Mouse (Mus musculus): Measurements from ENCODE around the gene Col23a1. TPM values are rescaled to one million over a fixed set of nuclear protein-coding genes. Genes with fewer than 3 reads are reported as not detected.

Gene Col23a1
- polyA plus RNA-seq, 1 experiment from 2014 or later, result 0.15 TPM

GRCm38 (mm10) chr11:51582713-51583112 is 293.0 kb downstream of the Col23a1 start:
- no peak overlapping the region for H3K27ac ChIP-seq (ENCODE audit: low read length)
- H3K9ac ChIP-seq (ENCODE audit: low read depth, low read length), result no peak overlapping the region
- peaks cover 27% of the 10 kb centered on the region for H3K4me1 ChIP-seq (ENCODE audit: control insufficient read depth, low read depth, low read length)
- peaks cover 8% of the 10 kb centered on the region; the same call in 1 of the 2 replicates for H3K36me3 ChIP-seq (ENCODE audit: control insufficient read depth, insufficient read depth)
- no peaks in the 10 kb centered on the region for H3K9me3 ChIP-seq (replicated peaks; ENCODE audit: control insufficient read depth, low read length)
- H3K27me3 ChIP-seq (ENCODE audit: control insufficient read depth, insufficient read depth, low read depth, low read length), result no peaks in the 10 kb centered on the region
- H3K4me2 ChIP-seq (ENCODE audit: low read depth, low read length), result no peak overlapping the region
- no peak for ATAC-seq (ENCODE audit: low read depth)
- 22% methylated on average over 8 of the region's 8 CpGs for WGBS (ENCODE audit: insufficient replicate concordance)
- no peak overlapping the region for H3K4me3 ChIP-seq (ENCODE audit: low read depth, low read length)

DNA sequence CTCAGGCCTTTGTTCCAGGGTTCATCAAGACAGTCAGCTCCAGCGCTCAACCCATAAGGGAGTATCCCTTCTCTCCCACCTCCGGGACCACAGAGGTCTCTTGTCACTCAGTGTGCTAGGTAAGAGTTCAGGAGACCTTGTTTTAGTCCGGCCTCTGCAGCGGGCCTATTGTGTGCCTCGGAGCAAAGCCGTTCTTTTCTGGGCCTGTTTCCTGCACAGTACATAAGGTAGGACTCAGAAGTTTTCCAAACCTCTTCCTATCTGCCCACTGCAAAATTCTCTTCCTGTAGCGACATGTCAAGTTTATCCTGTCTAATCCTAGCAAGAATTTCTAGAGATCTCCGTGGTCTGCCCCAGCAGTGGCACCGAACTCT is 294.3 kb downstream of the Col23a1 start:
- Histone ChIP-seq H3K9ac (ENCODE audit: low read depth, low read length) (peak overlapping the region; percentile 74), H3K4me3 (ENCODE audit: low read depth, low read length) (peak overlapping the region; percentile 89), H3K4me1 (ENCODE audit: control insufficient read depth, low read depth, low read length) (peaks cover 27% of the 10 kb centered on the region), H3K27me3 (ENCODE audit: control insufficient read depth, insufficient read depth, low read depth, low read length) (no peaks in the 10 kb centered on the region), H3K36me3 (ENCODE audit: control insufficient read depth, insufficient read depth) (peaks cover 18% of the 10 kb centered on the region), H3K4me2 (ENCODE audit: low read depth, low read length) (peak overlapping the region; percentile 93), H3K27ac (ENCODE audit: low read length) (peak overlapping the region; percentile 94), H3K9me3 (replicated peaks; ENCODE audit: control insufficient read depth, low read length) (no peaks in the 10 kb centered on the region)
- ATAC-seq (ENCODE audit: low read depth), result peak; percentile 6
- WGBS (ENCODE audit: insufficient replicate concordance), result 10% methylated on average over 9 of the region's 9 CpGs

- ATAC-seq (ENCODE audit: low read depth), result peak; percentile 91
- no peaks in the 10 kb centered on the region for H3K27me3 ChIP-seq (ENCODE audit: control insufficient read depth, insufficient read depth, low read depth, low read length)
- H3K9me3 ChIP-seq (replicated peaks; ENCODE audit: control insufficient read depth, low read length), result no peaks in the 10 kb centered on the region
- H3K36me3 ChIP-seq (ENCODE audit: control insufficient read depth, insufficient read depth), result peaks cover 22% of the 10 kb centered on the region
- H3K27ac ChIP-seq (ENCODE audit: low read length), result peak within 1 kb of the TSS; percentile 94
- under 1% methylated on average over 57 of the region's 59 CpGs for WGBS (ENCODE audit: insufficient replicate concordance)
- H3K4me2 ChIP-seq (ENCODE audit: low read depth, low read length), result peak within 1 kb of the TSS; percentile 93
- peak within 1 kb of the TSS; percentile 89 for H3K4me3 ChIP-seq (ENCODE audit: low read depth, low read length)
- peak within 1 kb of the TSS; percentile 92 for H3K9ac ChIP-seq (ENCODE audit: low read depth, low read length)
- H3K4me1 ChIP-seq (ENCODE audit: control insufficient read depth, low read depth, low read length), result peaks cover 27% of the 10 kb centered on the region
Observed at GRCm38 (mm10) chr11:51584431-51585248, 294.9 kb downstream of the Col23a1 start, which contains the start of gene Phykpl. TSS of gene Phykpl (plus strand) at chr11:51584757.

- 29% methylated on average over 8 of the region's 8 CpGs for WGBS (ENCODE audit: insufficient replicate concordance)
- Histone ChIP-seq H3K4me2 (ENCODE audit: low read depth, low read length) (peak overlapping the region; percentile 93), H3K4me1 (ENCODE audit: control insufficient read depth, low read depth, low read length) (peaks cover 27% of the 10 kb centered on the region), H3K36me3 (ENCODE audit: control insufficient read depth, insufficient read depth) (peaks cover 24% of the 10 kb centered on the region), H3K27ac (ENCODE audit: low read length) (peak overlapping the region; percentile 32; the same call in 1 of the 2 replicates), H3K9me3 (replicated peaks; ENCODE audit: control insufficient read depth, low read length) (no peaks in the 10 kb centered on the region), H3K4me3 (ENCODE audit: low read depth, low read length) (peak overlapping the region; percentile 89), H3K27me3 (ENCODE audit: control insufficient read depth, insufficient read depth, low read depth, low read length) (no peaks in the 10 kb centered on the region), H3K9ac (ENCODE audit: low read depth, low read length) (peak overlapping the region; percentile 92)
- no peak for ATAC-seq (ENCODE audit: low read depth)
Observed at GRCm38 (mm10) chr11:51585608-51586252, 296.0 kb downstream of the Col23a1 start.

DNA sequence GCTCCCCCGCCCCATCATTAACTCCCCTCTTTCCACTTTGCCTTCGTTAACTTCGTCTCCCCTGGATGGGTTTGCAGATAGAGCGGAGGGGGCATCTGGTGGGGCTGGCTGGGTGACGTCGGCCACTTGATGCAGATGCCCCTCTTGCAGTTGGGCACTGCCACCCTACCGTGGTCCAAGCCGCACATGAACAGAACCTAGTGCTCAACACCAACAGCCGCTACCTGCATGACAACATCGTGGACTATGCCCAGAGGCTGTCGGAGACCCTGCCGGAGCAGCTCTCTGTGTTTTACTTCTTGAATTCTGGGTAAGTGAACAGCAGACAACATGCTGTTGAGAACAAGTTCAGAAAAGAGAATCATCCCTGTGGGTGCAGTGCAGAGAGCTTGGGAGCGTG is 296.7 kb downstream of the Col23a1 start:
- 77% methylated on average over 13 of the region's 13 CpGs for WGBS (ENCODE audit: insufficient replicate concordance)
- Histone ChIP-seq H3K4me2 (ENCODE audit: low read depth, low read length) (no peak overlapping the region), H3K9me3 (replicated peaks; ENCODE audit: control insufficient read depth, low read length) (no peaks in the 10 kb centered on the region), H3K27me3 (ENCODE audit: control insufficient read depth, insufficient read depth, low read depth, low read length) (no peaks in the 10 kb centered on the region), H3K36me3 (ENCODE audit: control insufficient read depth, insufficient read depth) (peaks cover 24% of the 10 kb centered on the region), H3K4me1 (ENCODE audit: control insufficient read depth, low read depth, low read length) (peaks cover 27% of the 10 kb centered on the region), H3K27ac (ENCODE audit: low read length) (no peak overlapping the region), H3K4me3 (ENCODE audit: low read depth, low read length) (no peak overlapping the region), H3K9ac (ENCODE audit: low read depth, low read length) (no peak overlapping the region)
- ATAC-seq (ENCODE audit: low read depth), result no peak

- peaks cover 29% of the 10 kb centered on the region for H3K36me3 ChIP-seq (ENCODE audit: control insufficient read depth, insufficient read depth)
- no peak overlapping the region for H3K9ac ChIP-seq (ENCODE audit: low read depth, low read length)
- H3K27me3 ChIP-seq (ENCODE audit: control insufficient read depth, insufficient read depth, low read depth, low read length), result no peaks in the 10 kb centered on the region
- no peak overlapping the region for H3K4me3 ChIP-seq (ENCODE audit: low read depth, low read length)
- no peak for ATAC-seq (ENCODE audit: low read depth)
- H3K4me1 ChIP-seq (ENCODE audit: control insufficient read depth, low read depth, low read length), result peaks cover 27% of the 10 kb centered on the region
- no peaks in the 10 kb centered on the region for H3K9me3 ChIP-seq (replicated peaks; ENCODE audit: control insufficient read depth, low read length)
- no peak overlapping the region for H3K27ac ChIP-seq (ENCODE audit: low read length)
- WGBS (ENCODE audit: insufficient replicate concordance), result 73% methylated on average over 1 of the region's 1 CpGs
- H3K4me2 ChIP-seq (ENCODE audit: low read depth, low read length), result no peak overlapping the region
Observed at GRCm38 (mm10) chr11:51587059-51587458, 297.3 kb downstream of the Col23a1 start.

- no peak overlapping the region for H3K9ac ChIP-seq (ENCODE audit: low read depth, low read length)
- no peaks in the 10 kb centered on the region for H3K9me3 ChIP-seq (replicated peaks; ENCODE audit: control insufficient read depth, low read length)
- WGBS (ENCODE audit: insufficient replicate concordance), result 84% methylated on average over 3 of the region's 3 CpGs
- no peak overlapping the region for H3K4me3 ChIP-seq (ENCODE audit: low read depth, low read length)
- no peak overlapping the region for H3K4me2 ChIP-seq (ENCODE audit: low read depth, low read length)
- H3K36me3 ChIP-seq (ENCODE audit: control insufficient read depth, insufficient read depth), result peaks cover 42% of the 10 kb centered on the region
- H3K27me3 ChIP-seq (ENCODE audit: control insufficient read depth, insufficient read depth, low read depth, low read length), result no peaks in the 10 kb centered on the region
- no peak overlapping the region for H3K27ac ChIP-seq (ENCODE audit: low read length)
- ATAC-seq (ENCODE audit: low read depth), result no peak
- peaks cover 20% of the 10 kb centered on the region for H3K4me1 ChIP-seq (ENCODE audit: control insufficient read depth, low read depth, low read length)
Observed at GRCm38 (mm10) chr11:51588833-51589232, 299.1 kb downstream of the Col23a1 start.

DNA sequence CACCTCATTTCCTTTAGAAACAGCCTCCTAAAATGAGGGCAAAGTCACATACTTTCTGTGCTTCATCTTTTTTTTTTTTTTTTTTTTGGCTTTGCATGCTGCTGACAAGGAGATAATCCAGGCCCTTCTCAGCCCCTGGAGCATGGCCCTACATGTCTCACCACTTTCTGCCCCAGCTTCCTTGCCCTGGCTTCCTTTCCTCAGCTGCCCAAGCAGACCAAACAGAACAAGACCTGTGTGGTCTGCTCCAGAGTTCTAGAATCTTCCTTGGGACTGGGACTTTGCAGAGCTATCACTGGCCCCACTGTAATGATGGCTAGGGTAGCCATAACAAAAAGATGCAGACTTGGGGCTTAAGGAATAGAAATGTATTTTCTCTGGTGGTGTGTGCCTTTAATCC is 300.3 kb downstream of the Col23a1 start:
- Histone ChIP-seq H3K4me3 (ENCODE audit: low read depth, low read length) (no peak overlapping the region), H3K9ac (ENCODE audit: low read depth, low read length) (no peak overlapping the region), H3K27me3 (ENCODE audit: control insufficient read depth, insufficient read depth, low read depth, low read length) (no peaks in the 10 kb centered on the region), H3K36me3 (ENCODE audit: control insufficient read depth, insufficient read depth) (peaks cover 47% of the 10 kb centered on the region), H3K27ac (ENCODE audit: low read length) (no peak overlapping the region), H3K9me3 (replicated peaks; ENCODE audit: control insufficient read depth, low read length) (no peaks in the 10 kb centered on the region), H3K4me2 (ENCODE audit: low read depth, low read length) (no peak overlapping the region), H3K4me1 (ENCODE audit: control insufficient read depth, low read depth, low read length) (peaks cover 16% of the 10 kb centered on the region)
- ATAC-seq (ENCODE audit: low read depth), result no peak

DNA sequence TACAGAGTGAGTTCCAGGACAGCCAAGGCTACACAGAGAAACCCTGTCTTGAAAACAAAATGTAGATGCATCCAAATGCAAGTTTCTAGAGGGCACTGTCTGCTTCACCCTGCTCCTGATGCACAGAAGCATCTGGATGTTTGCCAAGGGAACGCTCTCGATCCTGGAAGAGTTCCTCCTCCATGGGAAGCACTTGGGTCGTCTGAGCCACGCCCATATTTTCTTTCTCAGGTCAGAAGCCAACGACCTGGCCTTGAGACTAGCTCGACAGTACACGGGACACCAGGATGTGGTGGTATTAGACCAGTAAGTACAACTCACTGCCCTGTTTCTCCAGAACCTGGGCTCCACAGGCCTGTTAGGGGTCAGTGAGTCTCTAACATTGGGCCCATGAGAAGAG is 301.4 kb downstream of the Col23a1 start:
- ATAC-seq (ENCODE audit: low read depth), result no peak
- Histone ChIP-seq H3K36me3 (ENCODE audit: control insufficient read depth, insufficient read depth) (peaks cover 58% of the 10 kb centered on the region), H3K4me1 (ENCODE audit: control insufficient read depth, low read depth, low read length) (peaks cover 7% of the 10 kb centered on the region), H3K27me3 (ENCODE audit: control insufficient read depth, insufficient read depth, low read depth, low read length) (no peaks in the 10 kb centered on the region), H3K9me3 (replicated peaks; ENCODE audit: control insufficient read depth, low read length) (no peaks in the 10 kb centered on the region), H3K4me3 (ENCODE audit: low read depth, low read length) (no peak overlapping the region), H3K4me2 (ENCODE audit: low read depth, low read length) (no peak overlapping the region), H3K27ac (ENCODE audit: low read length) (no peak overlapping the region), H3K9ac (ENCODE audit: low read depth, low read length) (no peak overlapping the region)
- 62% methylated on average over 7 of the region's 7 CpGs for WGBS (ENCODE audit: insufficient replicate concordance)
